Mouse (Mus musculus) ovary, postnatal 10 days (tissue): ENCODE results near the gene 0610030E20Rik.

ENCODE experiments used
- DNase-seq: peaks from one replicate; pipeline ENCODE4 v3.0.0; 2022; ENCODE audit warnings: low spot score

0610030E20Rik gene

GRCm38 (mm10) chr6:72350214-72350613 lies 3.1 kb downstream of the 0610030E20Rik start:
- no peak for DNase-seq

- DNase-seq, result no peak
These were observed 5.7 kb downstream of the 0610030E20Rik start for GRCm38 (mm10) chr6:72352636-72353405.

GRCm38 (mm10) chr6:72354025-72354424 lies 6.9 kb downstream of the 0610030E20Rik start:
- no peak for DNase-seq

- DNase-seq, result peak; percentile 62
These were observed 8.2 kb downstream of the 0610030E20Rik start, which contains the start of gene Tmem150a for GRCm38 (mm10) chr6:72355066-72355911. Gene Tmem150a, plus strand, starts transcription at chr6:72355447.

- no peak for DNase-seq
These were observed 8.9 kb downstream of the 0610030E20Rik start for GRCm38 (mm10) chr6:72356001-72356532.

GRCm38 (mm10) chr6:72357164-72358079 lies 10.3 kb downstream of the 0610030E20Rik start:
- DNase-seq, result no peak

- no peak for DNase-seq
These were observed 11.1 kb downstream of the 0610030E20Rik start for GRCm38 (mm10) chr6:72358086-72358764.

GRCm38 (mm10) chr6:72359343-72359742 lies 12.2 kb downstream of the 0610030E20Rik start:
- no peak for DNase-seq

- no peak for DNase-seq
These were observed 12.9 kb downstream of the 0610030E20Rik start for GRCm38 (mm10) chr6:72359891-72360598.

GRCm38 (mm10) chr6:72360599-72360935 lies 13.4 kb downstream of the 0610030E20Rik start:
- no peak for DNase-seq

- DNase-seq, result no peak
These were observed 14.0 kb downstream of the 0610030E20Rik start for GRCm38 (mm10) chr6:72361121-72361551.

GRCm38 (mm10) chr6:72362132-72363028 lies 15.3 kb downstream of the 0610030E20Rik start:
- peak; percentile 83 for DNase-seq

GRCm38 (mm10) chr6:72364009-72364408 lies 16.9 kb downstream of the 0610030E20Rik start:
- DNase-seq, result no peak

- no peak for DNase-seq
These were observed 17.9 kb downstream of the 0610030E20Rik start for GRCm38 (mm10) chr6:72364985-72365384.

- no peak for DNase-seq
These were observed 19.2 kb downstream of the 0610030E20Rik start for GRCm38 (mm10) chr6:72366304-72366703.

GRCm38 (mm10) chr6:72366844-72367443 lies 19.8 kb downstream of the 0610030E20Rik start, which contains the start of gene Rnf181:
Gene Rnf181, minus strand, starts transcription at chr6:72366956.
- no peak for DNase-seq

- no peak for DNase-seq
These were observed 20.4 kb downstream of the 0610030E20Rik start for GRCm38 (mm10) chr6:72367460-72367974.

- no peak for DNase-seq
These were observed 22.4 kb downstream of the 0610030E20Rik start for GRCm38 (mm10) chr6:72369557-72369956.

GRCm38 (mm10) chr6:72370091-72370490 lies 23.0 kb downstream of the 0610030E20Rik start:
- DNase-seq, result no peak
